Mouse (Mus musculus): ENCODE results near the gene Cfap99.

- no peak for TF ChIP-seq POLR2A (IDR thresholded peaks at IDR 0.05; ENCODE audit: borderline replicate concordance, extremely low read depth, insufficient read depth, insufficient read length, poor library complexity, severe bottlenecking)
- TF ChIP-seq CTCF (IDR thresholded peaks at IDR 0.05; ENCODE audit: borderline replicate concordance, extremely low read depth, insufficient read depth, insufficient read length): no peak
These were observed 29.1 kb upstream of the Cfap99 start for GRCm38 (mm10) chr5:34259172-34259816.
